Mouse (Mus musculus) hindbrain, postnatal 0 days (tissue): Measurements from ENCODE around the gene Plekho2. TPM values are rescaled to one million over a fixed set of nuclear protein-coding genes. Genes with fewer than 3 reads are reported as not detected.

ENCODE experiments used
- ATAC-seq: fragments of 200-750 bp; cut with Nextera tagmentation; 2 replicates; pipeline ENCODE4 v1.8.0; 2017; ENCODE audit warnings: mild to moderate bottlenecking, moderate TSS enrichment, moderate library complexity
- DNase-seq: peaks from one replicate; pipeline ENCODE4 v3.0.0-alpha.2; 2015; ENCODE audit warnings: low spot score
- H3K27ac ChIP-seq: fragments of 300-500 bp; sonication (generic); 2 replicates; pipeline ENCODE4 v1.5.1; 2014; ENCODE audit warnings: mild to moderate bottlenecking
- H3K27me3 ChIP-seq: fragments of 300-500 bp; sonication (generic); 2 replicates; pipeline ENCODE4 v1.6.1; 2014; ENCODE audit warnings: low read length, mixed read lengths; ENCODE audit not compliant: insufficient read depth
- H3K36me3 ChIP-seq: fragments of 300-500 bp; sonication (generic); 2 replicates; pipeline ENCODE4 v1.6.1; 2014; ENCODE audit warnings: low read length, mixed read lengths; ENCODE audit not compliant: insufficient read depth
- H3K4me1 ChIP-seq: fragments of 300-500 bp; sonication (generic); 2 replicates; pipeline ENCODE4 v1.6.1; 2014; ENCODE audit warnings: antibody characterized with exemption, low read length, mixed read lengths; ENCODE audit not compliant: insufficient read depth
- H3K4me2 ChIP-seq: fragments of 300-500 bp; sonication (generic); 2 replicates; pipeline ENCODE4 v1.6.1; 2014; ENCODE audit warnings: low read depth, mild to moderate bottlenecking, low read length, moderate library complexity, mixed read lengths
- H3K4me3 ChIP-seq: fragments of 300-500 bp; sonication (generic); 2 replicates; pipeline ENCODE4 v1.5.1; 2014; ENCODE audit warnings: low read length
- H3K9ac ChIP-seq: fragments of 300-500 bp; sonication (generic); replicated peaks from 2 replicates; pipeline ENCODE4 v1.6.1; 2014; ENCODE audit warnings: mild to moderate bottlenecking, low read length, moderate library complexity, mixed read lengths
- H3K9me3 ChIP-seq: fragments of 300-500 bp; sonication (generic); 2 replicates; pipeline ENCODE4 v1.6.1; 2016; ENCODE audit warnings: low read length, mixed read lengths
- CTCF ChIP-seq: IDR thresholded peaks from 2 replicates; pipeline ENCODE4 v1.5.1; 2016; ENCODE audit warnings: antibody characterized with exemption, control low read depth, low read depth
- WGBS: fragments of 180-500 bp; shearing (Covaris S2); extraction: QIAGEN DNeasy Blood & Tissue Kit; methylation state at CpG from one replicate; pipeline ENCODE4 v1.1.7; 2014; 5-methylcytosine and 5-hydroxymethylcytosine counted together
- polyA plus RNA-seq: library from polyadenylated mRNA; unstranded; fragments of >200 nt; fragmentation: Nextera tagmentation; extraction: Ambion mirVana; gene quantifications from 2 replicates; pipeline ENCODE4 v1.2.1, GENCODE M21; 2015
- total RNA-seq: library from RNA; depleted of rRNA; stranded (reverse); fragments of >200 nt; gene quantifications from 2 replicates; pipeline ENCODE4 v1.2.3, GENCODE M21; 2014

Plekho2 gene
- total and polyA plus RNA-seq, 2 experiments from 2014 or later: 7.0 to 17.9 TPM

- ATAC-seq: no peak
- 54% methylated on average over 3 of the region's 3 CpGs for WGBS
- no peaks in the 10 kb centered on the region for H3K9me3 ChIP-seq
- no peak overlapping the region for H3K4me3 ChIP-seq
- DNase-seq: no peak
- no peak overlapping the region for H3K4me2 ChIP-seq
- TF ChIP-seq CTCF: no peak
- no peak overlapping the region for H3K27ac ChIP-seq
- no peak overlapping the region for H3K9ac ChIP-seq
- no peaks in the 10 kb centered on the region for H3K36me3 ChIP-seq
- H3K4me1 ChIP-seq: no peaks in the 10 kb centered on the region
- no peaks in the 10 kb centered on the region for H3K27me3 ChIP-seq
Measured at GRCm38 (mm10) chr9:65619311-65619710, 39.5 kb upstream of the Plekho2 start.

GRCm38 (mm10) chr9:65613098-65613497 lies 33.3 kb upstream of the Plekho2 start:
- H3K4me1 ChIP-seq: no peaks in the 10 kb centered on the region
- H3K9me3 ChIP-seq: no peaks in the 10 kb centered on the region
- TF ChIP-seq CTCF: no peak
- no peak overlapping the region for H3K4me2 ChIP-seq
- no peaks in the 10 kb centered on the region for H3K27me3 ChIP-seq
- DNase-seq: no peak
- no peak overlapping the region for H3K9ac ChIP-seq
- no peak for ATAC-seq
- 80% methylated on average over 2 of the region's 2 CpGs for WGBS
- H3K36me3 ChIP-seq: no peaks in the 10 kb centered on the region
- no peak overlapping the region for H3K4me3 ChIP-seq
- H3K27ac ChIP-seq: no peak overlapping the region

- no peaks in the 10 kb centered on the region for H3K4me1 ChIP-seq
- DNase-seq (no peak), ATAC-seq (no peak)
- TF ChIP-seq CTCF: no peak
- no peak overlapping the region for H3K27ac ChIP-seq
- H3K4me2 ChIP-seq: no peak overlapping the region
- WGBS: 87% methylated on average over 5 of the region's 5 CpGs
- no peaks in the 10 kb centered on the region for H3K36me3 ChIP-seq
- no peaks in the 10 kb centered on the region for H3K27me3 ChIP-seq
- no peaks in the 10 kb centered on the region for H3K9me3 ChIP-seq
- H3K9ac ChIP-seq: no peak overlapping the region
- no peak overlapping the region for H3K4me3 ChIP-seq
Measured at GRCm38 (mm10) chr9:65611969-65612486, 32.2 kb upstream of the Plekho2 start.

GRCm38 (mm10) chr9:65607120-65607519 lies 27.3 kb upstream of the Plekho2 start:
- Histone ChIP-seq H3K9me3 (no peaks in the 10 kb centered on the region), H3K9ac (no peak overlapping the region), H3K4me2 (no peak overlapping the region), H3K4me3 (no peak overlapping the region), H3K36me3 (no peaks in the 10 kb centered on the region), H3K27me3 (no peaks in the 10 kb centered on the region), H3K27ac (no peak overlapping the region), H3K4me1 (no peaks in the 10 kb centered on the region)
- no peak for ATAC-seq
- WGBS: 62% methylated on average over 2 of the region's 2 CpGs
- no peak for DNase-seq
- no peak for TF ChIP-seq CTCF

- Histone ChIP-seq H3K4me1 (no peaks in the 10 kb centered on the region), H3K36me3 (no peaks in the 10 kb centered on the region), H3K4me3 (no peak overlapping the region), H3K27me3 (no peaks in the 10 kb centered on the region), H3K27ac (no peak overlapping the region), H3K9ac (no peak overlapping the region), H3K9me3 (no peaks in the 10 kb centered on the region), H3K4me2 (no peak overlapping the region)
- no peak for TF ChIP-seq CTCF
- ATAC-seq (no peak), DNase-seq (no peak)
- 47% methylated on average over 9 of the region's 9 CpGs for WGBS
Measured at GRCm38 (mm10) chr9:65606321-65607109, 26.7 kb upstream of the Plekho2 start.

- Histone ChIP-seq H3K4me1 (no peaks in the 10 kb centered on the region), H3K9ac (no peak overlapping the region), H3K27ac (no peak overlapping the region), H3K4me2 (peak overlapping the region; percentile 45), H3K27me3 (no peaks in the 10 kb centered on the region), H3K9me3 (no peaks in the 10 kb centered on the region), H3K4me3 (0 out of 2 replicates have a peak overlapping the region, but pooled peaks have one; percentile 8), H3K36me3 (no peaks in the 10 kb centered on the region)
- peak; percentile 89 for TF ChIP-seq CTCF
- ATAC-seq: peak; percentile 90
- DNase-seq: peak; percentile 95
- 5% methylated on average over 9 of the region's 9 CpGs for WGBS
Measured at GRCm38 (mm10) chr9:65605471-65606136, 25.8 kb upstream of the Plekho2 start.
